Mouse (Mus musculus): ENCODE measurements around the gene Cfap20. TPM values are rescaled to one million over a fixed set of nuclear protein-coding genes. Genes with fewer than 3 reads are reported as not detected.
A peak's percentile ranks its signal among the peaks of the same experiment; 100 is the strongest.

The Cfap20 gene
- polyA plus RNA-seq, 2 experiments, result 30.1 to 34.8 TPM

- Histone ChIP-seq H3K9ac (replicated peaks) (no peak overlapping the region), H3K27ac (no peak overlapping the region), H3K9me3 (ENCODE audit: control insufficient read depth, low read length) (no peaks in the 10 kb centered on the region), H3K36me3 (replicated peaks; ENCODE audit: control insufficient read depth, insufficient read depth, low read depth) (no peaks in the 10 kb centered on the region), H3K4me3 (ENCODE audit: insufficient read depth in 1 of 2, low read depth in 2 of 2, low read length in 2 of 2) (no peak overlapping the region), H3K4me2 (ENCODE audit: low read depth) (no peak overlapping the region), H3K4me1 (replicated peaks; ENCODE audit: control insufficient read depth in 2 of 2, insufficient read depth in 2 of 2, low read length in 1 of 2) (peaks cover 8 to 21% of the 10 kb centered on the region in 2 experiments; a peak in 3 of 4 replicates), H3K27me3 (ENCODE audit: control insufficient read depth, insufficient read depth, low read length) (no peaks in the 10 kb centered on the region)
- TF ChIP-seq CTCF (IDR thresholded peaks at IDR 0.05; ENCODE audit: low read depth), result no peak
- TF ChIP-seq EP300 (IDR thresholded peaks at IDR 0.05; ENCODE audit: low read depth), result peak; percentile 62
- WGBS (ENCODE audit: insufficient replicate concordance), result 66% methylated on average over 2 of the region's 2 CpGs
- DNase-seq (ENCODE audit: low read depth in 3 of 3, low spot score in 3 of 3), result no peak
- ATAC-seq (ENCODE audit: insufficient read depth), result no peak
These were observed 4.8 kb upstream of the Cfap20 start for GRCm38 (mm10) chr8:95439421-95439820.

- Histone ChIP-seq H3K36me3 (replicated peaks; ENCODE audit: control insufficient read depth, insufficient read depth, low read depth) (no peaks in the 10 kb centered on the region), H3K4me2 (ENCODE audit: low read depth) (no peak overlapping the region), H3K27me3 (ENCODE audit: control insufficient read depth, insufficient read depth, low read length) (no peaks in the 10 kb centered on the region), H3K27ac (no peak overlapping the region), H3K9me3 (ENCODE audit: control insufficient read depth, low read length) (no peaks in the 10 kb centered on the region), H3K4me3 (ENCODE audit: insufficient read depth in 1 of 2, low read depth in 2 of 2, low read length in 2 of 2) (no peak overlapping the region), H3K9ac (replicated peaks) (no peak overlapping the region), H3K4me1 (replicated peaks; ENCODE audit: control insufficient read depth in 2 of 2, insufficient read depth in 2 of 2, low read length in 1 of 2) (peaks cover 20 to 29% of the 10 kb centered on the region in 2 experiments)
- no peak for TF ChIP-seq CTCF (IDR thresholded peaks at IDR 0.05; ENCODE audit: low read depth)
- DNase-seq (ENCODE audit: low read depth in 3 of 3, low spot score in 3 of 3), result no peak
- no peak for ATAC-seq (ENCODE audit: insufficient read depth)
- WGBS (ENCODE audit: insufficient replicate concordance), result 30% methylated on average over 5 of the region's 5 CpGs
These were observed 2.8 kb upstream of the Cfap20 start for GRCm38 (mm10) chr8:95437341-95437992.

DNA sequence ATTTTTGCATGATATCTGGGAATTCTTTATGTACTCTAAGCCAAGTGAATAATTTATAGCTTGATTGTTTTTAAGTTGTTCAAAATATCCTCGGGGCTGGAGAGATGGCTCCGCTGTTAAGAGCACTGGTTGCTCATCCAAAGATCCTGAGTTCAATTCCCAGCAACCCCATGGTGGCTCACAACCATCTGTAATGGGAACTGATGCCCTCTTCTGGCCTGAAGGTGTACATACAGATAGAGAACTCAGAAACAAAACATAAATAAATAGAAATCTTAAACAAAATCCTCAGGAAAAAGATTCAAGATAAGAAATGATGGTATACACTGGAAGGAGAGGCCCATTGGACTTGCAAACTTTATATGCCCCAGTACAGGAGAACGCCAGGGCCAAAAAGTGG lies 1.3 kb upstream of the Cfap20 start:
- H3K27me3 ChIP-seq (ENCODE audit: control insufficient read depth, insufficient read depth, low read length), result no peaks in the 10 kb centered on the region
- ATAC-seq (ENCODE audit: insufficient read depth), result no peak
- peaks cover 17 to 28% of the 10 kb centered on the region in 2 experiments for H3K4me1 ChIP-seq (replicated peaks; ENCODE audit: control insufficient read depth in 2 of 2, insufficient read depth in 2 of 2, low read length in 1 of 2)
- TF ChIP-seq EP300 (IDR thresholded peaks at IDR 0.05; ENCODE audit: low read depth), result no peak
- peak; percentile 33; the same call in 1 of the 2 replicates for TF ChIP-seq CTCF (IDR thresholded peaks at IDR 0.05; ENCODE audit: low read depth)
- no peak overlapping the region for H3K4me2 ChIP-seq (ENCODE audit: low read depth)
- H3K36me3 ChIP-seq (replicated peaks; ENCODE audit: control insufficient read depth, insufficient read depth, low read depth), result no peaks in the 10 kb centered on the region
- H3K4me3 ChIP-seq (ENCODE audit: insufficient read depth in 1 of 2, low read depth in 2 of 2, low read length in 2 of 2), result no peak overlapping the region
- no peak overlapping the region for H3K9ac ChIP-seq (replicated peaks)
- H3K27ac ChIP-seq, result no peak overlapping the region
- no peak for DNase-seq (ENCODE audit: low read depth in 3 of 3, low spot score in 3 of 3)
- H3K9me3 ChIP-seq (ENCODE audit: control insufficient read depth, low read length), result no peaks in the 10 kb centered on the region
- WGBS (ENCODE audit: insufficient replicate concordance), result 82% methylated on average over 3 of the region's 3 CpGs

DNA sequence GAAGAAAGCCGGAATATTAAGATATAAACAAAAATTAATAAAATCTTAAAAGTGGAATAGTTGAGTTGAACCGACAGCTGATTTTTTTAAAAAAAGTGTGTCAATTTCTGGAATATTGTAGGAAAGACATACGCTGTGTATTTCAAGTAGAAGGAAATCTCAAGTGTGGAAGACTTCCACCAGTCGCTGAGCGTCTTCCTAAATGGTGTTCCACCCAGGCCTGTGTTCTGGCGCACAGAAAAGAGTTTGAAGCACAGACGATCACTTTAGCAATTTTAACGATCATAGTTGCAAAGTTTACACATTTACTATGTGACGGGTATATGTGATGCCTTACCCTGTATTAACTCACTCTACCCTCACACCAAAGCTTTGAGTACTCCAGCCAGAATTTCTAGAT lies 802 bp upstream of the Cfap20 start:
- Histone ChIP-seq H3K4me1 (replicated peaks; ENCODE audit: control insufficient read depth in 2 of 2, insufficient read depth in 2 of 2, low read length in 1 of 2) (peaks cover 17 to 28% of the 10 kb centered on the region in 2 experiments), H3K4me2 (ENCODE audit: low read depth) (peak overlapping the region; percentile 97), H3K27ac (no peak overlapping the region), H3K27me3 (ENCODE audit: control insufficient read depth, insufficient read depth, low read length) (no peaks in the 10 kb centered on the region), H3K36me3 (replicated peaks; ENCODE audit: control insufficient read depth, insufficient read depth, low read depth) (no peaks in the 10 kb centered on the region), H3K9ac (replicated peaks) (no peak overlapping the region), H3K4me3 (ENCODE audit: insufficient read depth in 1 of 2, low read depth in 2 of 2, low read length in 2 of 2) (peak overlapping the region in 1 of 2 experiments; percentile 89; a peak in 2 of 4 replicates), H3K9me3 (ENCODE audit: control insufficient read depth, low read length) (no peaks in the 10 kb centered on the region)
- 86% methylated on average over 9 of the region's 9 CpGs for WGBS (ENCODE audit: insufficient replicate concordance)
- DNase-seq (ENCODE audit: low read depth in 3 of 3, low spot score in 3 of 3) (no peak), ATAC-seq (ENCODE audit: insufficient read depth) (no peak)
- TF ChIP-seq CTCF (IDR thresholded peaks at IDR 0.05; ENCODE audit: low read depth) (no peak), EP300 (IDR thresholded peaks at IDR 0.05; ENCODE audit: low read depth) (no peak)

DNA sequence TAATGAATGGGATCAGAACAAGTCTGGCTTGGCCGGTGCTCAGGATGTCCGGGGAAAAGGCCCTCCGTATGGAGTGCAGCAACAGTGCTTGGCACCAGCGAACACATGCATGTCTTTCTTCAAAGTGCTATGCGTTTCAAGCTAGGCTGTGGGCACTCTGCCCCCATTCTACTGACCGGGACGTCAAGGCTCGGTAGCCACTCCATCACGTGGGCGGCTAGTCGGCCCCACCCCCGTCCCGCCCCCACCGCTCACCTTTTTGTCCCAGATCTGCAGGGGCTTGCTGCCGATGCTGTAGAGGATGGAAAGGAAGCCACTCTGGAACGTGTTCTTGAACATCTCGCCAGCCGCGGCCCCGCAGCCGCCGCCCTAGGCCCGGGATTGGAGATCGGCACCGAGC lies 436 bp downstream of the Cfap20 start:
- Histone ChIP-seq H3K4me2 (ENCODE audit: low read depth) (peak overlapping the region; percentile 97), H3K4me3 (ENCODE audit: insufficient read depth in 1 of 2, low read depth in 2 of 2, low read length in 2 of 2) (peak overlapping the region; percentile 74 to 89), H3K27me3 (ENCODE audit: control insufficient read depth, insufficient read depth, low read length) (no peaks in the 10 kb centered on the region), H3K36me3 (replicated peaks; ENCODE audit: control insufficient read depth, insufficient read depth, low read depth) (no peaks in the 10 kb centered on the region), H3K4me1 (replicated peaks; ENCODE audit: control insufficient read depth in 2 of 2, insufficient read depth in 2 of 2, low read length in 1 of 2) (peaks cover 15 to 25% of the 10 kb centered on the region in 2 experiments), H3K9me3 (ENCODE audit: control insufficient read depth, low read length) (no peaks in the 10 kb centered on the region), H3K27ac (peak overlapping the region; percentile 43), H3K9ac (replicated peaks) (peak overlapping the region; percentile 72)
- no peak for TF ChIP-seq EP300 (IDR thresholded peaks at IDR 0.05; ENCODE audit: low read depth)
- TF ChIP-seq CTCF (IDR thresholded peaks at IDR 0.05; ENCODE audit: low read depth), result no peak
- ATAC-seq (ENCODE audit: insufficient read depth) (peak; percentile 51), DNase-seq (ENCODE audit: low read depth in 3 of 3, low spot score in 3 of 3) (no peak)
- WGBS (ENCODE audit: insufficient replicate concordance), result 0% methylated on average over 25 of the region's 25 CpGs

All from liver, embryonic 14.5 days (tissue).